Mouse (Mus musculus) olfactory bulb, adult 2 months (tissue): ENCODE results near the gene Bcas3.

ENCODE experiments used
- CTCF ChIP-seq: fragments of 200-500 bp; IDR thresholded peaks from 2 replicates; pipeline ENCODE4 v1.5.1; 2012; ENCODE audit warnings: low read depth, mild to moderate bottlenecking, low read length, moderate library complexity; ENCODE audit not compliant: insufficient read depth
- POLR2A ChIP-seq: fragments of 200-500 bp; IDR thresholded peaks from 2 replicates; pipeline ENCODE4 v1.6.1; 2012; ENCODE audit warnings: mild to moderate bottlenecking, low read depth, low read length, moderate library complexity; ENCODE audit not compliant: insufficient read depth

DNA sequence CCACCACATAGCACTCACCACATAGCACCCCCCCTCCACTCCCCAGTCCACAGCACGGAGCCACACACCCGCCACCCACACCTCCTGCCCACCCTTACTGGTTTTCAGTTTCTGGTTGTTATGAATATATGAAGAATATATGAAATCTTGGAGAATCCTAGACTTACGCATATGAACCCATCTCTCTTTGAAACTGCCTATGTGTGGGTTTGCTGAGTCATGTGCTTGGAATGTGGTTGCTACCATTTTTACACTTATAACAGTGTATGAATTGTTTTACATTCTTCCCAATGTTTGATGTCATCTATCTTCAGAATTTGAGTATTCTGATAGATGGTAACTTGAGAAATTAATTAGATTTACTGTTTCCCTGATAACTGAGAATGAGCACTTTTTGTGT, 26.1 kb downstream of the Bcas3 start:
- TF ChIP-seq POLR2A (no peak), CTCF (no peak)
